Mouse (Mus musculus) heart, adult 9 months (tissue): ENCODE results near the gene Grhl1.
A peak's percentile ranks its signal among the peaks of the same experiment; 100 is the strongest.

Experiments
- DNase-seq, 2 experiments: peaks; one replicate each; pipeline ENCODE4 v3.0.0; 2022; ENCODE audit warnings: low spot score in 2 of 2

Grhl1 gene

GRCm38 (mm10) chr12:24644125-24644571 is 72.1 kb downstream of the Grhl1 start:
- DNase-seq: peak; percentile 28 to 53

DNA sequence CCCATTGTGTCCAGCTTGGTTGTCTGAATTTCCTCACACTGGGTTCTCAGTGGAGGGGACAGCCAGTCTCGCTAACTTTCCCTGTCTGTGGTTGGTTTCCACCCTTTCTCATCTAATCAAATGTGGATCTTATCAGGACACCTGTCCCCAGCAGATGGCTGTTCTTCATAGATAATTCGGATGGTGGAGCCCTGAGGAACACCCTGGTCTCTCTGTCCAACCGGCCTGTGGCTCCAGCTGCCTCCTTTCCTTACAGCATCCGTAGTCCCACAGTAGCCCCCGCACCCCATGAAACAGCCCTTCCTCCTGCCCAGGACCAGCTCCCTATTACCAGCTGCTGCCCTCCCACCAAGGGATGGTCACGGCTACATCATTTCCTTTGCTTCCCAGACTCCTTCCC is 73.8 kb downstream of the Grhl1 start:
- DNase-seq: no peak

DNA sequence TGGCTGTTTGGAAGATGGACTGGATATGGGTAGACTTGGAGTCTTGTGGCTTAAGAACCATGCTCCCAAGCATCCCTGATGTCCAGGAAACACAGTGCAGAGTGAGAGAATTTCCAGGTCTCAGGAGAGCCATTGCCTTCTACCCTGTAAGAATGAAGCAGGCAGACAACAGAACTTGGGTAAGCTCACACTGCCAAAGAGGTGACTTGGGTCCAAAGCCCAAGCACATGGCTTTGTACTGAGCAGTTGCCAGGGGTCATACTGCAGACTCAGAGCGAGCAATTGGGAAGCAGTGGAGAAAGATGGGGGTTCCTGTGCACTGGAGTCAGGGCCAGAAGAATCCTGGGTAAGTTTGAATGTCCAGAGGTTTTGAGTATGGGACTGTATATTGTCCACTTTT is 76.0 kb downstream of the Grhl1 start:
- no peak for DNase-seq

GRCm38 (mm10) chr12:24650415-24651062 is 78.5 kb downstream of the Grhl1 start:
- DNase-seq: peak in 1 of 2 experiments; percentile 32

- DNase-seq: peak; percentile 98
Observed at GRCm38 (mm10) chr12:24651063-24651557, 79.0 kb downstream of the Grhl1 start, which contains the start of gene Klf11. Klf11 (plus strand) TSS chr12:24651274.

DNA sequence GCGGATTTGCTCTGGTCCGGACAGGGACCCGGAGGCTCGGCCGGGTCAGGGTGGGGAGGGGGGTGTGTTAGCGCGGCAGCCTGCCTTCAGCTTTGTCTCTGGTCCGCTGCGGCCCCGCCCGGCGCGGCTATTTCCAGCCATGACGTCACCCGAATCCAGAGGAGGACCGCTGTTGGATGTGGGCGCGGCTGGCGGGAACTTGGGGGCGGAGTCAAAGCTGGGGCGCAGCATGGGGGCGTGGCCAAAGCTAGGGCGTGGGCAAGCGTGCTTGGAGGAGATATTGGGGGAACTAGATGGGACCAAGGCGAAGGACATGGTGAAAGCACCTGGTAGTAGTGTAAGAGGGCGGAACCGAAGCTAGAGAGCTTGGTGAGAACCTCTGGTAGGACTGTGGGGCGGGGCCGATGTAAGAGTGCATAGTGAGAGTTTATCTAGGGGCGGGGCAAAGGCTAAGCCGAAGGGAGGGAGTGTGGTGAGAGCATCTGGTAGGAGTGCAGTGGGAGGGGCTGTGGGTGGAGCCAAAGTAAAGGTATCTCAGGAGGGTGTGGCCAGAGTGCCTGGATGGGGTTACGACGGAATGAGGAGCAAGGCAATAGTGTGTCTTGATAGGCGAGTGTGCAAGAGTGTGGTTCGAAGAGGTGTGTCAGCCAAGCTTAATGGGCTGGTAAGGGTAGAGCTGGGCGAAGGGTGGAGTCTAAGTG is 79.7 kb downstream of the Grhl1 start:
- peak; percentile 96 to 97 for DNase-seq

DNA sequence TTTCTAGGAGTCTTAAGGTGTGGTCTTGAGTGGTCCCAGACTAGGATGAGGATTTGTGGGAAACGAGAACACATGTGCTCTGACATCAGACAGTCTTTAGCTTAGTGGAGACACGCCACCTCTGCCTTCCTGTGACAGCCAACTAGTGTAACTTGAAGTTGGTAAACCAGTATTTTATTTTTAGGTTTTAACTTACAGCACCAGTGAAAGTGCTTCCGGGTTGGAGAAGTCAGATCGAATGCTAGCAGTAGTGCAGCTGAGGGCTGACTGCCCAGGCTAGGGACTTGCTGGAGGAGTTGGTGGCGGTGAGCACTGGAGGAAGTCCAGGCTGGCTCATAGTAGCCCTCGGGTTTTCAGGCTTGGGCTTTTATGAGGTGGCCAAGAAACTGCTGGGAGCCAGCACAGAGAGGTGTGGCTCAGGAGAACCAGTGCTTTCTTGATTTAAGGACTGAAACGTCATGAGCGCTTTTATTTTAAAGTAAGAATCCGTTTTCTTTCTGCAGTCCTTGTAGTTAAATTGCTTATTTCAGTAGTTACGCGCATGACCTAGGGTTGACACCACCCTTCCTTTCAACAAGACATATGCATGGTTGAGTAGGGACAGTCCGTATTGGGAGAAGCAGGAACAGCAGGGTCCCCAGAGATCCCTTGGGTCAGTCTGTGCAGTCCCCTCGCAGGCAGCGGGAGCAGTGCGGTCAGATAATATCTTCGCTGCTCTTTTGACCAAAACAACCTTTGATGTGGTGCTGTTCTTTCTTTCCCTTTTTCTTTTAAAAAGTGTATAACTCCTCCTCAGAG is 82.2 kb downstream of the Grhl1 start:
- DNase-seq: no peak

- DNase-seq: no peak
Observed at GRCm38 (mm10) chr12:24656436-24656835, 84.4 kb downstream of the Grhl1 start.

DNA sequence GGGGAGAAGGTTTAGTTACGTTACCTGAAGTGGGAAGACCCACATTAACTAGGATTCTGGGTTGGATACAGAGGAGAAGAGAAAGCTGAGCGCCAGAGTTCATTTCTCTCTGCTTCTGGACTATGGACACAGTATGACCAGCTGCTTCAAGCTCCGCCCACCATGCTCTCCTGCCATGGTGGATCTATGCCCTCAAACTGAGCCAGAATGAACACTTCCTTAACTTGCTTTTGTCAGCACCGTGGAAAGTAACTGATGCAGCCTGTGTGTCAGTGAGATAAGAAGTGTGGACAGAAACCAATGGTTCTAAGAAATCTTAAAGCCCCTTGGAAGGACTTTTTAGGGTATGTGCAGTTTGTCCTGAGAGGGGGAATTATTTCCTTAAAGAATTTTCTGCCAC is 86.9 kb downstream of the Grhl1 start:
- no peak for DNase-seq

DNA sequence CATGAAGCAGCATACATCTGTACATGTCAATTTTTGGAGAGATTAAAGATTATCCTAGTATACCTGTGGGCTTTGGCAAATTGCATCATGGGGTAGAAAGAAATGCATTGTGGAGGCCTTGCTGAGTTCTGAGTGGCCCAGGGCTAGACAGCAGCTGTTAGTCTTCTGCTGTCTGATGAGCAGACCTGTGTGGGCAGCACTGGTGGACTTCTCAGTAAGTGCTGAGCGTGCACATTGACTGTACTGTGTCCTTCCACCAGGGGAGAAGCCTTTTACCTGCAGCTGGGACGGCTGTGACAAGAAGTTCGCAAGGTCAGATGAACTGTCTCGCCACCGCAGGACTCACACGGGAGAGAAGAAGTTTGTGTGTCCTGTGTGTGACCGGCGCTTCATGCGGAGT is 87.8 kb downstream of the Grhl1 start:
- no peak for DNase-seq

GRCm38 (mm10) chr12:24661100-24661499 is 89.0 kb downstream of the Grhl1 start:
- DNase-seq: no peak

DNA sequence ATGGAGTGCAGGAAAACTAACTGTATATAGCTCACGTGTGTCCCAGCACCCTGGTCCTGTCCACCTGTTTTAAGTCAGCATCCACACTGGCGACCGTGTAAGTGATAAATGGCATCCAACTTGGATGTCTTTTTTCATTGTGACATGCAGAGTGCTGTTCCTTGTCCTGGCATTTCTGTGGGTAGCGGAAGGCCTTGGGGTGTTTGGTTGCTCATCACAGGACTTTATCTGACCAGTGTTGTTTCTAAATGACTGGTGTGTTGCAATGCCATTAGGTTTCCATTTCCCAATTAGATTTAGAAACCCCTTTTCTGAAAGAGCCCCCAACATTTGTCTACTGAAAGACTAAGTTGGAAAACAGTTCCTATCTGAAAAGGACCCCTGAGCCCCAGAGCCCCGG is 90.0 kb downstream of the Grhl1 start:
- no peak for DNase-seq
